Mouse (Mus musculus) forebrain, embryonic 13.5 days (tissue): ENCODE results near the gene Bub1b. TPM values are rescaled to one million over a fixed set of nuclear protein-coding genes. Genes with fewer than 3 reads are reported as not detected.
A peak's percentile ranks its signal among the peaks of the same experiment; 100 is the strongest.

Source experiments
- ATAC-seq: fragments of 200-750 bp; cut with Nextera tagmentation; 2 replicates; pipeline ENCODE4 v1.8.0; 2017
- H3K27ac ChIP-seq: fragments of 300-500 bp; sonication (generic); 2 replicates; pipeline ENCODE4 v1.5.1; 2015; ENCODE audit warnings: inconsistent platforms, mild to moderate bottlenecking, moderate library complexity
- H3K27me3 ChIP-seq: fragments of 300-500 bp; sonication (generic); 2 replicates; pipeline ENCODE4 v1.6.1; 2015; ENCODE audit warnings: mild to moderate bottlenecking, inconsistent platforms
- H3K36me3 ChIP-seq: fragments of 300-500 bp; sonication (generic); 2 replicates; pipeline ENCODE4 v1.6.1; 2015; ENCODE audit warnings: mild to moderate bottlenecking, inconsistent platforms; ENCODE audit not compliant: poor library complexity, severe bottlenecking
- H3K4me1 ChIP-seq: fragments of 300-500 bp; sonication (generic); 2 replicates; pipeline ENCODE4 v1.6.1; 2015; ENCODE audit warnings: inconsistent platforms
- H3K4me2 ChIP-seq: fragments of 300-500 bp; sonication (generic); 2 replicates; pipeline ENCODE4 v1.6.1; 2015; ENCODE audit warnings: inconsistent platforms, mild to moderate bottlenecking, moderate library complexity
- H3K4me3 ChIP-seq: fragments of 300-500 bp; sonication (generic); 2 replicates; pipeline ENCODE4 v1.5.1; 2015; ENCODE audit warnings: mild to moderate bottlenecking, inconsistent platforms
- H3K9ac ChIP-seq: fragments of 300-500 bp; sonication (generic); 2 replicates; pipeline ENCODE4 v1.6.1; 2015; ENCODE audit warnings: mild to moderate bottlenecking, inconsistent platforms
- H3K9me3 ChIP-seq: fragments of 300-500 bp; sonication (generic); replicated peaks from 2 replicates; pipeline ENCODE4 v1.6.1; 2016; ENCODE audit warnings: inconsistent platforms
- WGBS: fragments of 180-500 bp; shearing (Covaris S2); methylation state at CpG from one replicate; pipeline ENCODE4 v1.1.7; 2015; 5-methylcytosine and 5-hydroxymethylcytosine counted together
- polyA plus RNA-seq: library from polyadenylated mRNA; unstranded; fragments of >200 nt; fragmentation: Nextera tagmentation; extraction: Ambion mirVana; gene quantifications from 2 replicates; pipeline ENCODE4 v1.2.1, GENCODE M21; 2015

Gene Bub1b
- polyA plus RNA-seq, 1 experiment from 2014 or later: 80.7 TPM

DNA sequence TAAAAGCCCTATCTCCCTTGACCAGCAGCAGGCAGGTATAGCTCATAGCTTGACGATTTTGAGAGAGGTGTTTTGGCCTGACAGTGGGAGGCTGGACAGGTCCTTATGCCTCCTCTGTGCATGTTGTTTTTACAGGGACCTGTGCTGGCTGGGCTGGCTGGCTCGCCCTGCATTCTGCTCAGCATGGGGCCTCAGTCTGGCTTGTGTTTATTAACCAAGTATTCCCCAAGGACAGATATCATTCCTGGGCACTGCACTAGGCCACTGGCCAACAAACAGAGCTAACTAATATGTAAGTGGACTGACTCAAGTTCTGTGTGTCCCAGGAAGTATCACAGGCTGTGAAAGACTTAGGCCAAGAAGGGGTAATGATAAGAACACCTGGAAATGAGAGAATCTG lies 71.8 kb downstream of the Bub1b start:
- 48% methylated on average over 2 of the region's 2 CpGs for WGBS
- H3K4me1 ChIP-seq: no peaks in the 10 kb centered on the region; the same call in 1 of the 2 replicates
- no peak overlapping the region for H3K27ac ChIP-seq
- H3K4me3 ChIP-seq: no peak overlapping the region
- no peak overlapping the region for H3K9ac ChIP-seq
- no peak for ATAC-seq
- H3K36me3 ChIP-seq: no peaks in the 10 kb centered on the region
- H3K27me3 ChIP-seq: peaks cover 34% of the 10 kb centered on the region
- H3K9me3 ChIP-seq: no peaks in the 10 kb centered on the region
- H3K4me2 ChIP-seq: no peak overlapping the region

GRCm38 (mm10) chr2:118671728-118672127 lies 73.7 kb downstream of the Bub1b start:
- peaks cover 2% of the 10 kb centered on the region for H3K4me1 ChIP-seq
- no peak overlapping the region for H3K27ac ChIP-seq
- H3K27me3 ChIP-seq: peaks cover 50% of the 10 kb centered on the region
- WGBS: 85% methylated on average over 1 of the region's 1 CpGs
- no peak overlapping the region for H3K4me2 ChIP-seq
- H3K9me3 ChIP-seq: no peaks in the 10 kb centered on the region
- H3K36me3 ChIP-seq: no peaks in the 10 kb centered on the region
- no peak for ATAC-seq
- H3K9ac ChIP-seq: no peak overlapping the region
- no peak overlapping the region for H3K4me3 ChIP-seq

DNA sequence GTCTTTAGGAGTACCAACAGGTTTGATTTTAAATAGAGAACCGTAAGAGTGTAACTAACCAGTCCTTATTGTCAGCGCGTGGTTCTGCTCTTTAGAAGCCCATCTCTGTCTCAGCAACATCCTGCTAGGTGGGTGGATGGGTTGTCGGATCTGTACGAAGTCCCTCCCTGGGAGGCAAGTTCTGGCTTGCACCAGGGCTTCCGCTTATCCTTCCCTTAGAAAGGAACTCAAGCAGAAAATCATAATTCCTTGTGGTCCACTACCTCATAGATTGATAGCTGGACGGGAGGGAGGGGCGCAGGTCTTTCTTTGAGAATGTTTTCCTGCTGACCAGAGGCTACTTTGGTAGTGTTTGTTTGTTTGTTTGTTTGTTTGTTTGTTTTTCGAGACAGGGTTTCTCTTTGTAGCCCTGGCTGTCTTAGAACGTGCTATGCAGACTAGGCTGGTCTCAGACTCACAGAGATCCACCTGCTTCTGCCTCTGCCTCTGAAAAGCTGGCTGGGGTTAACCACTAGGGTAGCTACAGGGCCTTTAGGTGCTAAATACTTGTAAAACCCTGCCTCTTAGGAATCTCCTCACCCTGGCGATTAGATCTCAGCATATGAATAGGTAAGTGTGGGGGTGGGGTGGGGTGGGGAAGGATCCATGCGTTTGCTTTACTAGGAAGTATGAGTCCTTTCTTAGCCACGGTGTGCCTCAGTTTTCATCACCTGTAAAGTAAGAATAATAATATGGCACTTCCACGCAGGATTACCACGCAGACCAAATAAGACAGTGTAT lies 75.9 kb downstream of the Bub1b start:
- peaks cover 72% of the 10 kb centered on the region for H3K27me3 ChIP-seq

DNA sequence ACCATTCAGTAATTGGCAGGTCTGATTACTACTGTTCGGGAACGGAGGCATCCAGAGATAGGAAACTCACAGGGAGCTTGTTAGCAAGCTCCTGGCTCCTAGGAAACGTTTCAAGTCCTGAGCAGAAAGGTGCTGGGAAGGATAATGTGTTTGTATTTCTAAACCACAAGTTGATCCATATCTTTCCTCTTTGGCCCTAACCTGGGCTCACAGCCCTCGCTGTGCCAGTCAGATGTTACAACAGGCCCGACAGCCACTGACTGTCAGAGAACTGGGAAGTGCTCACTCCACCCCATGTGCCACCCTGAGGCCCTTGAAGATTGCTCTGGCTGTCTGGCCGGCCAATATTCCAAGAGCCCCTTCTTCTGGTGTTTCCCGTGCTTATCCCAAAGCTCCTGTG lies 76.5 kb downstream of the Bub1b start:
- Histone ChIP-seq H3K36me3 (no peaks in the 10 kb centered on the region), H3K4me2 (no peak overlapping the region), H3K27me3 (peaks cover 78% of the 10 kb centered on the region), H3K9ac (no peak overlapping the region), H3K9me3 (no peaks in the 10 kb centered on the region), H3K4me3 (no peak overlapping the region), H3K27ac (no peak overlapping the region), H3K4me1 (peaks cover 12% of the 10 kb centered on the region)
- no peak for ATAC-seq
- 25% methylated on average over 7 of the region's 7 CpGs for WGBS

More for the DNA sequence above, 75.9 kb downstream of the Bub1b start:
- WGBS: 19% methylated on average over 15 of the region's 15 CpGs
- Histone ChIP-seq H3K4me3 (no peak overlapping the region), H3K4me2 (no peak overlapping the region), H3K9ac (no peak overlapping the region), H3K27ac (no peak overlapping the region), H3K9me3 (no peaks in the 10 kb centered on the region), H3K4me1 (peaks cover 12% of the 10 kb centered on the region), H3K36me3 (no peaks in the 10 kb centered on the region)
- no peak for ATAC-seq

DNA sequence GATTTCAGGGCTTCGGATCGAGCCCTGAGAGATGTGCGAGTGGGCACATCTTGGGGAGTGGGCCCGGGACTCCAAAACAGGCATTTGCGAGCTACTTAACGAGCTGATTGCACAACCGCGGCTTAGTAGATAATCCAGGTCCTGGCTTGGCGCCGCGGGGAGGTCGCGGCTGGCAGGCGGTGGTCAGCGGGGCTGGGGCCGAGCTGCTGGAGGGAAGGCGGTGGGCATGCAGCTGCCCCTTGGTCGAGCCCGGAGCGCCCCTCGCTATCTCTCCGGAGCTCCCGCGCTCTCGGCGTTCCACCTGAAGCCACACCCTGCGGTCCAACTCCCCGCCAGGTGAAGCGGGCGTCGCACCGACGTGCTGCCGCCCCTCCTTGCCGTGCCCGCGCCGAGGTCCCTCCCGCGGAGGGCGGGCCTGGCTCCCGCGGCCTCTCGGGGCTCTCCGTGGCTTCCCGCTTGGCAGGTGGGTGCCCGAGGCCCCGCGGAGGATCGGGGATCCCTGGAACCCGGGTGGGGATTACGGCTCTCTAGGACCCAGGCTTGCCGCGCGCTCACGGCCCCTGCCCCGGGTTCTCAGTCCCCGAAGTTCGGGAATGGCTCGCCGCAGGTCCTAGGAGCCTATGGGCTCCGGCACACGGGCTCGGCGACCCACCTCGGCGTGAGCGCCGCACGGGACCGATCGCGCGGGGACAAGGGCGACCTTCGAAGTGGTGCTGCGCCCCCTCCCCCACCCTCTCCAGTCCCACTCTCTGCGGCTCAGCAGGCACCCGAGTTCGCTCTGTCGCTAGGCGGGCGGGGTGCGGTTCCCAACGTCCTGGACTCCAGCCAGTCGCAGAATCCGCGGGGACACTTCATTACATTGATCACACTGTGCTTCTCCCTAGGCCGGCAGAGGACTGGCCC lies 79.1 kb downstream of the Bub1b start:
- 1% methylated on average over 60 of the region's 89 CpGs for WGBS

GRCm38 (mm10) chr2:118677817-118678216 lies 79.8 kb downstream of the Bub1b start:
- Histone ChIP-seq H3K4me2 (peak overlapping the region; percentile 96), H3K4me1 (peaks cover 18% of the 10 kb centered on the region), H3K27ac (no peak overlapping the region), H3K9me3 (no peaks in the 10 kb centered on the region), H3K27me3 (peaks cover 70% of the 10 kb centered on the region), H3K9ac (peak overlapping the region; percentile 73), H3K4me3 (peak overlapping the region; percentile 55), H3K36me3 (no peaks in the 10 kb centered on the region)
- WGBS: 15% methylated on average over 4 of the region's 4 CpGs
- no peak for ATAC-seq

More for the DNA sequence above, 79.1 kb downstream of the Bub1b start:
- Histone ChIP-seq H3K4me3 (peak overlapping the region; percentile 55), H3K4me2 (peak overlapping the region; percentile 96), H3K27me3 (peaks cover 78% of the 10 kb centered on the region), H3K4me1 (peaks cover 12% of the 10 kb centered on the region), H3K27ac (no peak overlapping the region), H3K9me3 (no peaks in the 10 kb centered on the region), H3K9ac (peak overlapping the region; percentile 73), H3K36me3 (no peaks in the 10 kb centered on the region)
- peak; percentile 61 for ATAC-seq

DNA sequence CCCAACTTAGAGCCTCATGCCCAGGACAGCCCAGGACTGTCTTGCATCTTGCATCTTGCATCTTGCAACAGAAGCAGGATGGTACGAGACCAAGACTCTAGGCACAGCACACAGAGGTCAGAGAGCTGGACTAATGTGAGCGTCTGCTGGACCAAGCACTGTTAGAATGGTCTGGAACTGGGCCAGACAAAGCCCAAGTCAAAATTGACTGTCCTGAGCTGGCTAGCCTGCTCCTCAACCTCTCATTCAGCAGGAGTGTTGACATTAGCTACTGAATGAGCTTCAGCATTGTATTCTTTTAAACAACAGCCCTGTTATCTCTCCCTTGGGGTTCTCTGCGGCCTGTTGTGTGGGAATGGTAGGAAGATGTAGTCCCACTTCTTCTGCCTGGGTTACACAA lies 81.6 kb downstream of the Bub1b start:
- Histone ChIP-seq H3K4me2 (no peak overlapping the region), H3K9ac (no peak overlapping the region), H3K36me3 (no peaks in the 10 kb centered on the region), H3K9me3 (no peaks in the 10 kb centered on the region), H3K4me1 (peaks cover 18% of the 10 kb centered on the region), H3K27me3 (peaks cover 54% of the 10 kb centered on the region), H3K4me3 (no peak overlapping the region), H3K27ac (no peak overlapping the region)
- no peak for ATAC-seq
- 81% methylated on average over 3 of the region's 3 CpGs for WGBS

- no peak overlapping the region for H3K4me2 ChIP-seq
- peaks cover 41% of the 10 kb centered on the region for H3K27me3 ChIP-seq
- H3K9me3 ChIP-seq: no peaks in the 10 kb centered on the region
- WGBS: 96% methylated on average over 6 of the region's 6 CpGs
- H3K4me1 ChIP-seq: peaks cover 18% of the 10 kb centered on the region
- no peak overlapping the region for H3K9ac ChIP-seq
- no peak overlapping the region for H3K27ac ChIP-seq
- H3K4me3 ChIP-seq: no peak overlapping the region
- ATAC-seq: no peak
- no peaks in the 10 kb centered on the region for H3K36me3 ChIP-seq
These were observed 82.9 kb downstream of the Bub1b start for GRCm38 (mm10) chr2:118680926-118681325.

DNA sequence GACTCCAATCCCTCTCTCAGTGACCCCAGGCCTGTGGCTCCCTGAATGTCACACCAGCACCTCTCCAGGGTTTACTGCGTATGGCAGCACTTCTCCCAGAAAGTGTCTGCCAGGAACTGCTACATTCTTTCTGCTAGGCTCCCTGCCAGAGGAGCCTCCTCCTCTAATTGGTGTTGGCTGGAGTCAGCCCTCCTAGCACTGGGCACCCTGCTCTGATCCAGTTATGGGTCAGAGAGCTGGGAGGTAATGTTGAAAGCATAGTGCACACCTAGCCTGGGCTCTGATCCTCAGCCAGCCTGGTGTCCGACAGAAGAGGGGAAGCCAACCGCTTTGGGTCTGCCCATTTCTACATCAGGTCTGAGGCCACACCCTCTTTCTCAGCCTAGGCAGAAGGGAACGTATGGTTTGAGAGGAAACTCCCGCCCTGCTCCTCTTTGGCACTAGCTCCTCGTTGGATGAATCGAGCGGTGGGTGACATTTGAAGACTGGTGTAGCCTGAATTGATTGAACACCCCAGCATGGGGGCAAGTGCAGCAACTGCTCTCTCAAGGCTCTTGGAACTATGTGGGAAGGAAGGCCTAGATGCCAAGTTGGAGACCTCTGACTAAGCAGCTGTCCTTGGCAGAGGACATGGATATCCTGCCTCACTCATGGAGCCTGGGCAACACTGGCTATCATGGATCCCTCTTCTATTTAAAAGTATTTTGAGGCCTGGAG lies 84.7 kb downstream of the Bub1b start:
- ATAC-seq: no peak
- H3K4me3 ChIP-seq: no peak overlapping the region
- peaks cover 28% of the 10 kb centered on the region for H3K27me3 ChIP-seq
- no peak overlapping the region; the same call in 1 of the 2 replicates for H3K27ac ChIP-seq
- peaks cover 6% of the 10 kb centered on the region for H3K4me1 ChIP-seq
- H3K4me2 ChIP-seq: no peak overlapping the region
- no peaks in the 10 kb centered on the region for H3K9me3 ChIP-seq
- H3K36me3 ChIP-seq: no peaks in the 10 kb centered on the region
- WGBS: 44% methylated on average over 8 of the region's 8 CpGs
- no peak overlapping the region for H3K9ac ChIP-seq

- WGBS: 88% methylated on average over 4 of the region's 4 CpGs
- H3K27ac ChIP-seq: no peak overlapping the region
- no peaks in the 10 kb centered on the region for H3K9me3 ChIP-seq
- peaks cover 6% of the 10 kb centered on the region for H3K4me1 ChIP-seq
- no peak overlapping the region for H3K4me3 ChIP-seq
- peaks cover 16% of the 10 kb centered on the region; the same call in 1 of the 2 replicates for H3K27me3 ChIP-seq
- no peaks in the 10 kb centered on the region for H3K36me3 ChIP-seq
- no peak for ATAC-seq
- H3K4me2 ChIP-seq: no peak overlapping the region
- no peak overlapping the region for H3K9ac ChIP-seq
These were observed 87.1 kb downstream of the Bub1b start for GRCm38 (mm10) chr2:118685088-118685487.

DNA sequence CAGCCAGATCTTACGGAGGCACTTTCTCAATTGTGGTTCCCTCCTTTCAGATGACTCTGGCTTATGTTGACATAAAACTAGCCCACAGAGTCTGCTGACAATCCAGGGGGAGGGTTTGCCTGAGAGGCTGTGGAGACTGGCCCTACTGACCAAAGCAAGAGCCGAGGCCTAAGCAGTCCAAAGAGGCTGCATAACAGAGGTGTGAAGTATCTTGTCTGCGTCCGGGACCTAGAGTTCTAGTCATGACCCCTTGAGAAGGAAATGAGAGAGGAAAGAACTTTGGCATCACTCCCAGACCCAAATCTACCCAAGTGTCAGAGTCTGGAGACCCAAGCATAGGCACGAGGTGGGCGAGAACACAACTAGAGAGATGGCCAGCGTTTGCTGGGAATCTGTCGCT lies 88.7 kb downstream of the Bub1b start:
- no peak overlapping the region for H3K27ac ChIP-seq
- no peaks in the 10 kb centered on the region for H3K36me3 ChIP-seq
- H3K9ac ChIP-seq: no peak overlapping the region
- ATAC-seq: no peak
- 92% methylated on average over 8 of the region's 8 CpGs for WGBS
- no peaks in the 10 kb centered on the region for H3K9me3 ChIP-seq
- H3K4me2 ChIP-seq: no peak overlapping the region
- H3K4me1 ChIP-seq: peaks cover 6% of the 10 kb centered on the region
- H3K27me3 ChIP-seq: peaks cover 16% of the 10 kb centered on the region; the same call in 1 of the 2 replicates
- no peak overlapping the region for H3K4me3 ChIP-seq

- H3K9ac ChIP-seq: no peak overlapping the region
- H3K9me3 ChIP-seq: no peaks in the 10 kb centered on the region
- no peak overlapping the region for H3K4me3 ChIP-seq
- no peak for ATAC-seq
- peaks cover 19% of the 10 kb centered on the region; the same call in 1 of the 2 replicates for H3K27me3 ChIP-seq
- no peaks in the 10 kb centered on the region for H3K4me1 ChIP-seq
- 93% methylated on average over 3 of the region's 3 CpGs for WGBS
- H3K27ac ChIP-seq: no peak overlapping the region
- no peak overlapping the region for H3K4me2 ChIP-seq
- H3K36me3 ChIP-seq: no peaks in the 10 kb centered on the region
These were observed 89.8 kb downstream of the Bub1b start for GRCm38 (mm10) chr2:118687791-118688190.
